Mouse (Mus musculus): ENCODE results near the gene Tnks2. TPM values are rescaled to one million over a fixed set of nuclear protein-coding genes. Genes with fewer than 3 reads are reported as not detected.
"Not testable (repeated sequence)": the region's sequence is repeated elsewhere in the genome, so short reads cannot be mapped to it uniquely, and the experiment has no call there.

Gene Tnks2
- polyA plus RNA-seq, 1 experiment from 2014 or later = 71.7 TPM

GRCm38 (mm10) chr19:36815396-36816271 is 18.4 kb upstream of the Tnks2 start:
- H3K27ac ChIP-seq (replicated peaks in 1 of 2; ENCODE audit: control insufficient read depth in 1 of 2, insufficient read depth in 1 of 2, low read depth in 2 of 2, low read length in 2 of 2) = no peak overlapping the region
- peak overlapping the region; percentile 71 for H3K4me2 ChIP-seq (ENCODE audit: low read length)
- H3K27me3 ChIP-seq (ENCODE audit: control insufficient read depth, insufficient read depth, low read length) = no peaks in the 10 kb centered on the region
- H3K9ac ChIP-seq (ENCODE audit: low read length) = peak overlapping the region; percentile 61
- WGBS = 12% methylated on average over 32 of the region's 32 CpGs
- H3K4me3 ChIP-seq (ENCODE audit: control insufficient read depth in 1 of 2, insufficient read depth in 1 of 2, low read depth in 1 of 2, low read length in 2 of 2) = peak overlapping the region; percentile 27 to 28
- no peaks in the 10 kb centered on the region for H3K36me3 ChIP-seq (ENCODE audit: control insufficient read depth, insufficient read depth, low read length)
- H3K9me3 ChIP-seq (ENCODE audit: control insufficient read depth, low read length) = no peaks in the 10 kb centered on the region
- peaks cover 0 to 5% of the 10 kb centered on the region in 2 experiments; a peak in 2 of 4 replicates for H3K4me1 ChIP-seq (ENCODE audit: control insufficient read depth in 2 of 2, insufficient read depth in 2 of 2, low read length in 2 of 2)
- ATAC-seq (ENCODE audit: insufficient number of reproducible peaks, insufficient read depth, low FRiP score, low read depth) = peak; percentile 53; the same call in 1 of the 2 replicates

DNA sequence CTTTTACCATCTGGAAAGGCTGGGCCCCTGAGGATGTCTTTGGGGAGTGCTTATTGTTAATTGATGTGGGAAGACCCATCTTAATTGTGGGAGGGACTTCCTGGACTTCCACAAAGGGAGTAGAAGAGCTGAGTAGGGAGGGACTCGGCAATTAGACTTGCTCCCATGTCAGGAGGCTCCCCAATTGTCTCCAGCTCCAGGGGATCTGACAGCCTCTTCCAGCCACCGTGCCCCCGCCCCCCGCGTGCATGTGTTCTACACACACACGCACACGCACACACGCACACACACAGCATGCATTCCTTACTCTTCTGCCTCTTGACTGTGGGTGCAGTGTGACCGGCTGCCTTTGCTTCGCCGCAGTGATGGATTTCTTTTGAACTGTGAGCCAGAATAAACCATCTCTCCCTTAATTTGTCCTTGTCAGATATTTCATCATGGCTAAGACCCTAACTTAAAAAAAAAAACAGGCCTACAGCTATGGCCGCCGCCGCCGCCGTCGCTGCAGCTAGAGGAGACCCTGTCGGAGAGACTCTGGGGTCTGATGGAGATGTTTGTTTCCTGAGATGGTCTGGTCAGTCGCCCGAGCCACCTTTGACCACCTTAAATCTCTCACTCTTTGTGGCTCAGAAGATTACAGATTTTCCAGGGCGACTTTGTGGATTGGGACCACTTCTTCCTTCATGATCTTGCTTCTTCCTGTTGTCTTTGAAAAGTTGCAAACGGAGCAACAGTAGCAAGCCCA is 15.7 kb upstream of the Tnks2 start:
- no peaks in the 10 kb centered on the region for H3K9me3 ChIP-seq (ENCODE audit: control insufficient read depth, low read length)
- peak overlapping the region; percentile 68 for H3K4me2 ChIP-seq (ENCODE audit: low read length)
- peak overlapping the region; percentile 13 to 39 for H3K27ac ChIP-seq (replicated peaks in 1 of 2; ENCODE audit: control insufficient read depth in 1 of 2, insufficient read depth in 1 of 2, low read depth in 2 of 2, low read length in 2 of 2)
- H3K4me3 ChIP-seq (ENCODE audit: control insufficient read depth in 1 of 2, insufficient read depth in 1 of 2, low read depth in 1 of 2, low read length in 2 of 2) = peak overlapping the region; percentile 44 to 53
- H3K9ac ChIP-seq (ENCODE audit: low read length) = peak overlapping the region; percentile 62
- WGBS = 2% methylated on average over 22 of the region's 22 CpGs
- no peaks in the 10 kb centered on the region for H3K27me3 ChIP-seq (ENCODE audit: control insufficient read depth, insufficient read depth, low read length)
- no peak for ATAC-seq (ENCODE audit: insufficient number of reproducible peaks, insufficient read depth, low FRiP score, low read depth)
- peaks cover 0 to 5% of the 10 kb centered on the region in 2 experiments; a peak in 2 of 4 replicates for H3K4me1 ChIP-seq (ENCODE audit: control insufficient read depth in 2 of 2, insufficient read depth in 2 of 2, low read length in 2 of 2)
- H3K36me3 ChIP-seq (ENCODE audit: control insufficient read depth, insufficient read depth, low read length) = no peaks in the 10 kb centered on the region

GRCm38 (mm10) chr19:36819199-36819598 is 14.8 kb upstream of the Tnks2 start:
- no peaks in the 10 kb centered on the region for H3K27me3 ChIP-seq (ENCODE audit: control insufficient read depth, insufficient read depth, low read length)
- peaks cover 0 to 5% of the 10 kb centered on the region in 2 experiments; a peak in 2 of 4 replicates for H3K4me1 ChIP-seq (ENCODE audit: control insufficient read depth in 2 of 2, insufficient read depth in 2 of 2, low read length in 2 of 2)
- no peak for ATAC-seq (ENCODE audit: insufficient number of reproducible peaks, insufficient read depth, low FRiP score, low read depth)
- no peak overlapping the region for H3K9ac ChIP-seq (ENCODE audit: low read length)
- no peaks in the 10 kb centered on the region for H3K9me3 ChIP-seq (ENCODE audit: control insufficient read depth, low read length)
- H3K4me2 ChIP-seq (ENCODE audit: low read length) = no peak overlapping the region
- H3K4me3 ChIP-seq (ENCODE audit: control insufficient read depth in 1 of 2, insufficient read depth in 1 of 2, low read depth in 1 of 2, low read length in 2 of 2) = no peak overlapping the region
- WGBS = 71% methylated on average over 6 of the region's 6 CpGs
- 0 out of 4 replicates have a peak overlapping the region, but pooled peaks of 1 of the 2 experiments have one; percentile 24 for H3K27ac ChIP-seq (replicated peaks in 1 of 2; ENCODE audit: control insufficient read depth in 1 of 2, insufficient read depth in 1 of 2, low read depth in 2 of 2, low read length in 2 of 2)
- H3K36me3 ChIP-seq (ENCODE audit: control insufficient read depth, insufficient read depth, low read length) = no peaks in the 10 kb centered on the region

DNA sequence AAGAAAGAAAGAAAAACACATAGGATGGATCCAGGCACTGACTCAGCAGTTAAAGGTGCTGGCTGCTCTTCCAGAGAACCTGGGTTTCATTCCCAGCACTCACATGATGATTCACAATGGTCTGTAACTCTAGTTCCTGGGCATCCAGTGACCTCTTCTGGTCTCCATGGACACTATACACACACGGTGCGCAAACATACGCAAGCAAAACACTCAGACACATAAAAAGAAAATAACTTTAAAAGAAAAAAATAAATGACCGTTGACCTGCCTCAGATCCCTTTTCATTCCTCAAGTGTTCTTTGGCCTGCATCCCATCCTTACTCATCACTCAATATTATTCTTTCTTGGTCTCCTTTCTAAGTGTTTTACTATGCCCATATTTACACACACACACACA is 13.6 kb upstream of the Tnks2 start:
- H3K4me2 ChIP-seq (ENCODE audit: low read length) = no peak overlapping the region
- ATAC-seq (ENCODE audit: insufficient number of reproducible peaks, insufficient read depth, low FRiP score, low read depth) = no peak
- no peaks in the 10 kb centered on the region for H3K36me3 ChIP-seq (ENCODE audit: control insufficient read depth, insufficient read depth, low read length)
- H3K9ac ChIP-seq (ENCODE audit: low read length) = no peak overlapping the region
- H3K9me3 ChIP-seq (ENCODE audit: control insufficient read depth, low read length) = no peaks in the 10 kb centered on the region
- peaks cover 0 to 4% of the 10 kb centered on the region in 2 experiments; a peak in 2 of 4 replicates for H3K4me1 ChIP-seq (ENCODE audit: control insufficient read depth in 2 of 2, insufficient read depth in 2 of 2, low read length in 2 of 2)
- H3K27ac ChIP-seq (replicated peaks in 1 of 2; ENCODE audit: control insufficient read depth in 1 of 2, insufficient read depth in 1 of 2, low read depth in 2 of 2, low read length in 2 of 2) = no peak overlapping the region
- H3K4me3 ChIP-seq (ENCODE audit: control insufficient read depth in 1 of 2, insufficient read depth in 1 of 2, low read depth in 1 of 2, low read length in 2 of 2) = no peak overlapping the region
- 77% methylated on average over 4 of the region's 4 CpGs for WGBS
- no peaks in the 10 kb centered on the region for H3K27me3 ChIP-seq (ENCODE audit: control insufficient read depth, insufficient read depth, low read length)

GRCm38 (mm10) chr19:36821301-36821700 is 12.7 kb upstream of the Tnks2 start:
- not testable (repeated sequence) for H3K36me3 ChIP-seq (ENCODE audit: control insufficient read depth, insufficient read depth, low read length); H3K9me3 ChIP-seq (ENCODE audit: control insufficient read depth, low read length); H3K27me3 ChIP-seq (ENCODE audit: control insufficient read depth, insufficient read depth, low read length); H3K9ac ChIP-seq (ENCODE audit: low read length); H3K4me2 ChIP-seq (ENCODE audit: low read length); H3K4me1 ChIP-seq (ENCODE audit: control insufficient read depth in 2 of 2, insufficient read depth in 2 of 2, low read length in 2 of 2); H3K4me3 ChIP-seq (ENCODE audit: control insufficient read depth in 1 of 2, insufficient read depth in 1 of 2, low read depth in 1 of 2, low read length in 2 of 2); H3K27ac ChIP-seq (replicated peaks in 1 of 2; ENCODE audit: control insufficient read depth in 1 of 2, insufficient read depth in 1 of 2, low read depth in 2 of 2, low read length in 2 of 2); ATAC-seq (ENCODE audit: insufficient number of reproducible peaks, insufficient read depth, low FRiP score, low read depth)
- WGBS = 74% methylated on average over 6 of the region's 6 CpGs

- no peak overlapping the region for H3K4me3 ChIP-seq (ENCODE audit: control insufficient read depth in 1 of 2, insufficient read depth in 1 of 2, low read depth in 1 of 2, low read length in 2 of 2)
- H3K9me3 ChIP-seq (ENCODE audit: control insufficient read depth, low read length) = no peaks in the 10 kb centered on the region
- ATAC-seq (ENCODE audit: insufficient number of reproducible peaks, insufficient read depth, low FRiP score, low read depth) = no peak
- WGBS = 90% methylated on average over 4 of the region's 4 CpGs
- no peaks in the 10 kb centered on the region; a peak in 2 of 4 replicates for H3K4me1 ChIP-seq (ENCODE audit: control insufficient read depth in 2 of 2, insufficient read depth in 2 of 2, low read length in 2 of 2)
- H3K9ac ChIP-seq (ENCODE audit: low read length) = no peak overlapping the region
- no peak overlapping the region for H3K27ac ChIP-seq (replicated peaks in 1 of 2; ENCODE audit: control insufficient read depth in 1 of 2, insufficient read depth in 1 of 2, low read depth in 2 of 2, low read length in 2 of 2)
- no peaks in the 10 kb centered on the region for H3K27me3 ChIP-seq (ENCODE audit: control insufficient read depth, insufficient read depth, low read length)
- no peak overlapping the region for H3K4me2 ChIP-seq (ENCODE audit: low read length)
- H3K36me3 ChIP-seq (ENCODE audit: control insufficient read depth, insufficient read depth, low read length) = no peaks in the 10 kb centered on the region
Measured at GRCm38 (mm10) chr19:36822701-36823100, 11.3 kb upstream of the Tnks2 start.

GRCm38 (mm10) chr19:36827650-36828049 is 6.4 kb upstream of the Tnks2 start:
- Histone ChIP-seq H3K4me2 (ENCODE audit: low read length) (no peak overlapping the region), H3K36me3 (ENCODE audit: control insufficient read depth, insufficient read depth, low read length) (no peaks in the 10 kb centered on the region), H3K27ac (replicated peaks in 1 of 2; ENCODE audit: control insufficient read depth in 1 of 2, insufficient read depth in 1 of 2, low read depth in 2 of 2, low read length in 2 of 2) (no peak overlapping the region), H3K4me3 (ENCODE audit: control insufficient read depth in 1 of 2, insufficient read depth in 1 of 2, low read depth in 1 of 2, low read length in 2 of 2) (no peak overlapping the region), H3K4me1 (ENCODE audit: control insufficient read depth in 2 of 2, insufficient read depth in 2 of 2, low read length in 2 of 2) (no peaks in the 10 kb centered on the region), H3K9me3 (ENCODE audit: control insufficient read depth, low read length) (no peaks in the 10 kb centered on the region), H3K27me3 (ENCODE audit: control insufficient read depth, insufficient read depth, low read length) (no peaks in the 10 kb centered on the region), H3K9ac (ENCODE audit: low read length) (no peak overlapping the region)
- 89% methylated on average over 5 of the region's 5 CpGs for WGBS
- no peak for ATAC-seq (ENCODE audit: insufficient number of reproducible peaks, insufficient read depth, low FRiP score, low read depth)
